Mouse (Mus musculus) forebrain, postnatal 0 days (tissue): ENCODE data around the gene Cspg5. TPM values are rescaled to one million over a fixed set of nuclear protein-coding genes. Genes with fewer than 3 reads are reported as not detected.

Experiments used
- ATAC-seq: fragments of 200-750 bp; cut with Nextera tagmentation; 2 replicates; pipeline ENCODE4 v1.8.0; 2017; ENCODE audit warnings: mild to moderate bottlenecking, moderate library complexity
- DNase-seq: peaks from one replicate; pipeline ENCODE4 v3.0.0-alpha.2; 2015
- H3K27ac ChIP-seq: fragments of 300-500 bp; sonication (generic); 2 replicates; pipeline ENCODE4 v1.5.1; 2014; ENCODE audit warnings: low read depth, mild to moderate bottlenecking, antibody characterized with exemption, low read length, moderate library complexity, mixed read lengths
- H3K27me3 ChIP-seq: fragments of 300-500 bp; sonication (generic); 2 replicates; pipeline ENCODE4 v1.6.1; 2014; ENCODE audit warnings: mild to moderate bottlenecking, low read length, mixed read lengths; ENCODE audit not compliant: insufficient read depth
- H3K36me3 ChIP-seq: fragments of 300-500 bp; sonication (generic); 2 replicates; pipeline ENCODE4 v1.6.1; 2014; ENCODE audit warnings: mild to moderate bottlenecking, moderate library complexity; ENCODE audit not compliant: insufficient read depth
- H3K4me1 ChIP-seq: fragments of 300-500 bp; sonication (generic); 2 replicates; pipeline ENCODE4 v1.6.1; 2014; ENCODE audit warnings: antibody characterized with exemption; ENCODE audit not compliant: insufficient read depth
- H3K4me2 ChIP-seq: fragments of 300-500 bp; sonication (generic); 2 replicates; pipeline ENCODE4 v1.6.1; 2014; ENCODE audit warnings: low read depth, mild to moderate bottlenecking, moderate library complexity
- H3K4me3 ChIP-seq: fragments of 300-500 bp; sonication (generic); 2 replicates; pipeline ENCODE4 v1.5.1; 2014; ENCODE audit warnings: low read depth, low read length, mixed read lengths
- H3K9ac ChIP-seq: fragments of 300-500 bp; sonication (generic); 2 replicates; pipeline ENCODE4 v1.6.1; 2014; ENCODE audit warnings: mild to moderate bottlenecking
- H3K9me3 ChIP-seq: fragments of 300-500 bp; sonication (generic); 2 replicates; pipeline ENCODE4 v1.6.1; 2016; ENCODE audit warnings: low read length
- CTCF ChIP-seq: sonication (generic); IDR thresholded peaks from 2 replicates; pipeline ENCODE4 v1.5.1; 2016; ENCODE audit warnings: antibody characterized with exemption, control low read depth, low read depth
- WGBS: fragments of 180-500 bp; shearing (Covaris S2); extraction: QIAGEN DNeasy Blood & Tissue Kit; methylation state at CpG from one replicate; pipeline ENCODE4 v1.1.7; 2014; 5-methylcytosine and 5-hydroxymethylcytosine counted together
- polyA plus RNA-seq: library from polyadenylated mRNA; unstranded; fragments of >200 nt; fragmentation: Nextera tagmentation; extraction: Ambion mirVana; gene quantifications from 2 replicates; pipeline ENCODE4 v1.2.1, GENCODE M21; 2015
- total RNA-seq: library from RNA; depleted of rRNA; stranded (reverse); fragments of >200 nt; gene quantifications from 2 replicates; pipeline ENCODE4 v1.2.3, GENCODE M21; 2014

The Cspg5 gene
- total and polyA plus RNA-seq, 2 experiments from 2014 or later, result 280 to 365 TPM

GRCm38 (mm10) chr9:110268416-110268815 lies 24.8 kb downstream of the Cspg5 start:
- Histone ChIP-seq H3K36me3 (no peaks in the 10 kb centered on the region), H3K4me2 (no peak overlapping the region), H3K27me3 (no peaks in the 10 kb centered on the region), H3K9ac (no peak overlapping the region), H3K4me3 (no peak overlapping the region), H3K9me3 (no peaks in the 10 kb centered on the region), H3K27ac (no peak overlapping the region), H3K4me1 (no peaks in the 10 kb centered on the region)
- no peak for TF ChIP-seq CTCF
- no peak for DNase-seq
- no peak for ATAC-seq
- WGBS, result 88% methylated on average over 10 of the region's 10 CpGs

GRCm38 (mm10) chr9:110272330-110272729 lies 28.7 kb downstream of the Cspg5 start:
- Histone ChIP-seq H3K27me3 (no peaks in the 10 kb centered on the region), H3K4me2 (no peak overlapping the region), H3K27ac (no peak overlapping the region), H3K9ac (no peak overlapping the region), H3K36me3 (no peaks in the 10 kb centered on the region), H3K4me1 (no peaks in the 10 kb centered on the region), H3K9me3 (no peaks in the 10 kb centered on the region), H3K4me3 (no peak overlapping the region)
- TF ChIP-seq CTCF, result no peak
- DNase-seq, result no peak
- no peak for ATAC-seq
- WGBS, result 94% methylated on average over 3 of the region's 3 CpGs

- Histone ChIP-seq H3K9ac (no peak overlapping the region), H3K27ac (no peak overlapping the region), H3K36me3 (no peaks in the 10 kb centered on the region), H3K27me3 (no peaks in the 10 kb centered on the region), H3K4me3 (no peak overlapping the region), H3K4me1 (no peaks in the 10 kb centered on the region), H3K9me3 (no peaks in the 10 kb centered on the region), H3K4me2 (no peak overlapping the region)
- ATAC-seq (no peak), DNase-seq (no peak)
- 62% methylated on average over 4 of the region's 4 CpGs for WGBS
- TF ChIP-seq CTCF, result no peak
Measured at GRCm38 (mm10) chr9:110273507-110273906, 29.9 kb downstream of the Cspg5 start.

DNA sequence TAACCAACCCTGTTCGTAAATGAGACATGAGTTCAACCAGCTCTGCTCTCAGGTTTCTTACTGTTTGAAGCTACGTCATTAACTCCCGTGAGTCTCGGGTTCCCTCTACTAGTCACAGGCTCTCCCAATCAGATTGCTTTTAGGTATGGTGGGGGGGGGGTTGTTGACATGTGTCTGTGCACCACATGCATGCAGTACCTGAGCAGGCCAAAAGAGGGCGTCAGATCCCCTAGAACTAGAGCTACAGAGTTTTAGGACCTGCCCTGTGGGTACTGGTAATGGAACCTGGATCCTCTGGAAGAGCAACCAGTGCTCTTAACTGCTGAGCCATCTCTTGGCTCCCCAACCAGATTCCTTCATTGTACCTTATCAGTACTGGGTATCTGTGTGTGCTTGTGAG lies 32.3 kb downstream of the Cspg5 start:
- 0 out of 2 replicates have a peak, but pooled peaks have one; percentile 17 for TF ChIP-seq CTCF
- H3K27ac ChIP-seq, result no peak overlapping the region
- ATAC-seq (no peak), DNase-seq (no peak)
- H3K36me3 ChIP-seq, result no peaks in the 10 kb centered on the region
- no peak overlapping the region for H3K4me2 ChIP-seq
- no peaks in the 10 kb centered on the region for H3K9me3 ChIP-seq
- H3K4me3 ChIP-seq, result no peak overlapping the region
- no peak overlapping the region for H3K9ac ChIP-seq
- WGBS, result 78% methylated on average over 5 of the region's 5 CpGs
- no peaks in the 10 kb centered on the region for H3K4me1 ChIP-seq
- no peaks in the 10 kb centered on the region for H3K27me3 ChIP-seq

GRCm38 (mm10) chr9:110277431-110277881 lies 33.9 kb downstream of the Cspg5 start:
- DNase-seq, result peak; percentile 61
- no peaks in the 10 kb centered on the region for H3K36me3 ChIP-seq
- WGBS, result 36% methylated on average over 8 of the region's 8 CpGs
- H3K9ac ChIP-seq, result no peak overlapping the region
- H3K4me1 ChIP-seq, result no peaks in the 10 kb centered on the region
- no peak overlapping the region for H3K27ac ChIP-seq
- TF ChIP-seq CTCF, result no peak
- peak; percentile 88 for ATAC-seq
- H3K4me3 ChIP-seq, result no peak overlapping the region
- no peaks in the 10 kb centered on the region for H3K9me3 ChIP-seq
- no peak overlapping the region for H3K4me2 ChIP-seq
- no peaks in the 10 kb centered on the region for H3K27me3 ChIP-seq

GRCm38 (mm10) chr9:110284075-110284697 lies 40.6 kb downstream of the Cspg5 start:
- no peaks in the 10 kb centered on the region for H3K27me3 ChIP-seq
- WGBS, result 83% methylated on average over 8 of the region's 10 CpGs

DNA sequence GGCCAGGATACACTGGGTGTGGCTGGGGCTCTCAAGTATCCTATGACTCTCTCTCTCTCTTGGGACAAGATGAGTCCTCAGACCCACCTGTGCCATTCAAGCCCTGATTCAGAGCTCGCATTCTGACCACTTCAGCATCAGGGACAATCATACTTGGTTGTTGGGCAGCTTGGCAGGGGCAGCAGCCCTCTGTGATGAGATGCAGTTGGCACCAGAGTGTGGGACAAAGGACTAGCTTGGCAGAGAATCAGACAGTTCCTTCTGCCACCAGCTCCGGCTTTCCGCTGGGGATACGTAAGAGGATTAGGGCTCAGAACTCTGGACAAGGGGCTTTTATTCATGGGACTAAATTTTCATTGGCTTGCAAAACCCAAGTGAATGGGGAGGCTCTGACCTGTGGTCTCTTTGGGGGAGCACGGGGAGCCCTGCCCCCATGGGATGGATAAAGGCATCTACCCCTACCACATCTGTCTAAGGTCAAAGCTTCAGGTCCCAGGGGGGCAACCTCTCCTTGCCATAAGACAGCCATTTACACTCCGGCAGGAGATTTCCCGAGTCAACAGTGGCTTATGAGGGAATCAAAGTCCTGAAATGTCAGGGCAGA lies 43.8 kb downstream of the Cspg5 start:
- H3K27ac ChIP-seq, result peak overlapping the region; percentile 72
- TF ChIP-seq CTCF, result no peak
- no peak overlapping the region for H3K9ac ChIP-seq
- H3K36me3 ChIP-seq, result no peaks in the 10 kb centered on the region
- peak; percentile 93 for ATAC-seq
- no peak overlapping the region for H3K4me3 ChIP-seq
- peak; percentile 79 for DNase-seq
- H3K4me1 ChIP-seq, result 0 out of 2 replicates have a peak, but pooled peaks cover 6% of the 10 kb centered on the region
- H3K27me3 ChIP-seq, result no peaks in the 10 kb centered on the region
- H3K9me3 ChIP-seq, result no peaks in the 10 kb centered on the region
- H3K4me2 ChIP-seq, result no peak overlapping the region
- 17% methylated on average over 7 of the region's 7 CpGs for WGBS

More at GRCm38 (mm10) chr9:110284075-110284697, 40.6 kb downstream of the Cspg5 start:
- no peak for TF ChIP-seq CTCF
- no peak for ATAC-seq
- Histone ChIP-seq H3K4me2 (no peak overlapping the region), H3K4me3 (no peak overlapping the region), H3K36me3 (no peaks in the 10 kb centered on the region), H3K9me3 (no peaks in the 10 kb centered on the region), H3K27ac (no peak overlapping the region), H3K4me1 (0 out of 2 replicates have a peak, but pooled peaks cover 6% of the 10 kb centered on the region), H3K9ac (no peak overlapping the region)
- DNase-seq, result no peak
